Mouse (Mus musculus): ENCODE measurements around the gene Rpl18a. TPM values are rescaled to one million over a fixed set of nuclear protein-coding genes. Genes with fewer than 3 reads are reported as not detected.

The Rpl18a gene
- 46.7 TPM for polyA plus RNA-seq (2014; fragmentation: Illumina TruSeq; extraction: RNeasy Lipid Tissue Mini Kit (QIAGEN cat#74804); ENCODE audit: low read depth, low replicate concordance)

DNA sequence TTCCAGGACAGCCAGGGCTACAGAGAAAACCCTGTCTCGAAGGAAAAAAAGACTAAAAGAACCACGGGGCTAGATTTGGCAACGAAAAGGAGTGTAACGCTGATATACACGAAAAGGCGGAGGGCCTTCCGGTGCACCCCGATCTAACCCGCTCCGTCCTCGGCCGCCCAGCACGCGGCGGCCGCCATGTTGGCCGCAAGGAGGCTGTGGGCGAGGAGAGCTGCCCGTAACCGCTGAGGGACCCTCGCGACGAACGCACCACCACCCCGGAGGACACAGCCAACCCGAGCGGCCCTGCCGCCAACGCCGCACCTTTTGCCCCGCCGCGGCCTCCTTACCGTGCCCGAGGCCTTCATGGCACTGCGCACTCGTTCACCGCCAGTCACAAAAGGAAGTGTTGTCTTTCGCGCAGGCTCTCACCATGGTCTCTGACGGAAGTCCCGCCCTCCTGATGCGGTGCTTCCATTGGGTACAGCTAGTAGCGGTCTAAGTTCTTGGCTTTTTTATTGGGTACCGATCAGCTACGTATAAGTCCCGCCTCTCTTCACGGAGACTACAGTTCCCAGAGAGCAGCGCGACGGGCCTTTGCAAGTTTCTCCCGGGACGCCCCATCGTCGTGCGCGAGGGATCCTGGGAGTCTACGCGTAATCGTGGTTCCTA is at the start of gene Rpl18a:
Gene Rpl18a (minus strand): TSS at position 392 of the 660 bp plus-strand sequence.

DNA sequence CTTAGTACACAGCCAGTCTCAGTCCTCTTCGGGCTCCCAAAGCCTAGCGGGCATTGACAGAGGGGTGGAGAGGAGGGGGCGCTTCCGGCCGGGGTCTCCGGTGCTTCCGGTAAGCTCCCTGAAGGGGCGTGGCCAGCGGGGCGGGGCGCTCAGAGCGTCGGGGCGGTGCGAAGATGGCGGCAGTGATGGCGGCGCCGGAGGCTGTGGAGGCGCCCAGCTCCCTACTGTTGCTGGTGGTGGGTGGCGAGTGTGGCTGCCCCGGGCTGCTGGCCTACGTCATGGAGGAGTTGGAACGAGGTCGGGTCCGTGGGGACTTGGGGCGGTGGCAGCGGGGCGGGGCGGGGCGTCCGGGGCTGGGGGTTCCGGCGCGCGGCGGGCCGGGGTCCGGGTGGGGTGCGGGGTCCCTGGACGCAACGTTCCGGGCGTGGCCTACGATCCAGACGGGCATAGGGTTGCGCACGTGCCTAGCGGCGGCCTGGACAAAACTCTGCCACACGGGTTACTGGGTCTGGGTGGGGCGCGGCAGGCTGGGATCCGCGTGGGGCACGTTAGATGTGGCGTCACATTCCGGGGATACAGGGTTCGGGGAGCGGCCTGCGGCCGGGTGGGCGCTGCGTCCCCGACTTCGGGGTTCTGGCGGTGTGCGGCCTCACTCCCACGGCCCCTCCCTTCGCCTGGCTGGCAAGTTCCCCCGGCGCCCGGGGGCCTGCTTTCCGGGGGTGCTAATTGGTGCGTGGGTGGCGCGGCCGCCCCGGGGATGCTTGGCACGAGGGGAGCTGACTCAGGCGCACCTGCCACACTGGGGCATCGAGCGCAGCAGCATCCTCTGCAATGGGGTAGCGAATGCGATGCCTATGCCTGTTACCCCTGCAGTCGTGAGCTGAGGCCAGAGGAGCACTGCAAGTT is 8.9 kb upstream of the Rpl18a start, which contains the start of gene Map1s:
Gene Map1s (plus strand): TSS at position 102 of the 906 bp plus-strand sequence.

DNA sequence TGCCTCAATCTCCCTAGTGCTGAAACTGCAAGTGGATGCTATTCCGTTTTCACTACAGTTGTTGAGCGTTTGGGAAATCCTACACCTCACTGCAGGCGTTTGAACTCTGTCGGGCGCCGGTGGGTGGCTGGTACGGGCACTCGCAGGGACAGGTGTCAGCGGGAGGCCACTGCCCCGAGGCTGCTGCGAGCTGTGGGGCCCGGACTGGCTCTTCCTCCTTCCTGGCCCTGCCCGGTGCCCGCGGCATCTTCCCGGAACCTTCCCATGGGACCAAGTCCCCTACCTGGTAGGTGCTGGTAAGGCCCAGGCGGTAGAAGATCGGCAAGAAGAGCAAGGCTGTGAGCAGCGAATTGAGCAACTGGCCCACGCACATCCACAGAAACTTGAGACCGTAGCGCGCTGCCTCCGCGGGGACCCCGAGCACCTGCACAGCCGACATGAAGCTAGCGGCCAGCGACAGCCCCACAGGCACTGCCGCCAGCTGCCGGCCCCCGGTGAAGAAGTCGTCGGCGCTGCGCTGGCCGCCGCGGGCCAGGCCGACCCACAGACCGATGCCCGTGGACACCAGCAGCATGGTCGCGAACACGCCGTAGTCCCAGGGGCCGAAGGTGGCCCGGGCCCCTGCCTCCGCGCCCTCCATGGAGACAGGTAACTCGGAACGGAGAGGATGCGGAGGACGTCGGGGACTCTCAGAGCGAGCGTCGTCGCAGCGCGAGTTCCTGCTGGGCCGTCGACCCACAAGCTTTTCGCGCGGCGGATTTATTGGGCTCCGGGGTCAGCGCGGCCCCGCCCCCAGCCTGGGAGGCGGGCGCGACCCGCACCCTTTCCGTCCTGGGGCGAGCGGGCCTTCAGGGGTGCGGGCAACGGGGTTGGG is 5.0 kb downstream of the Rpl18a start, which contains the start of gene Slc5a5:
Gene Slc5a5 (minus strand): TSS at position 736 of the 874 bp plus-strand sequence.

DNA sequence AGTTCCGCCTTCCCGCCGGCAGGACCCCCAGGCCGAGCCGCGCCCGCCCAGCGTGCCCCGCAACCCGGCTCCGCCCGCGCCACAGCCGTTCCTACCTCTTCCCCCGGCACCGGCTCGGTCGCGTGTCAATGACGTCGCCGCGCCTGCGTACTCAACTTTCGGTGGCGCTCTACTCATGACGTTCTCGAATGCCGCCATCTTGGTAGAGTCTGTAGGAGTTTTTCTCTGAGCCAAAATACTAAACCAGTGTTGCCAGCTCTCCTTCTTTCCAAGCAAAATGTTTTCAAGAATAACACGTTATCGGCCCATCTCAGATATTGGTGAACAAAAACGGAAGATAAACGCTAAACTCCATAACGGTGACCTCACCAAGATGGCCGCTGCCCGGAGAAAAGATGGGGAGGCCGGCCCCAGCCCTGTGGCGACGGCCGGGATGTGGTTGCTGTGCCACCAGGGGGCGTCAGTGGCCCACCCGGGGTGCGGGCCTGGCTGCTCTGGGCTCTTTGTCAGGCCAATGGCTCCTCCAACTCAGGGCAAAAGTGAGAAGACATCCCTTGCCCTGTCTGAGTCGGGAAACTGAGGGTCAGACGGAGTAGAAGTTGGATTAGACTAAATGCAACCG is 23.7 kb downstream of the Rpl18a start, which contains the start of gene Ccdc124:
Gene Ccdc124 (minus strand): TSS at position 572 of the 622 bp plus-strand sequence.

DNA sequence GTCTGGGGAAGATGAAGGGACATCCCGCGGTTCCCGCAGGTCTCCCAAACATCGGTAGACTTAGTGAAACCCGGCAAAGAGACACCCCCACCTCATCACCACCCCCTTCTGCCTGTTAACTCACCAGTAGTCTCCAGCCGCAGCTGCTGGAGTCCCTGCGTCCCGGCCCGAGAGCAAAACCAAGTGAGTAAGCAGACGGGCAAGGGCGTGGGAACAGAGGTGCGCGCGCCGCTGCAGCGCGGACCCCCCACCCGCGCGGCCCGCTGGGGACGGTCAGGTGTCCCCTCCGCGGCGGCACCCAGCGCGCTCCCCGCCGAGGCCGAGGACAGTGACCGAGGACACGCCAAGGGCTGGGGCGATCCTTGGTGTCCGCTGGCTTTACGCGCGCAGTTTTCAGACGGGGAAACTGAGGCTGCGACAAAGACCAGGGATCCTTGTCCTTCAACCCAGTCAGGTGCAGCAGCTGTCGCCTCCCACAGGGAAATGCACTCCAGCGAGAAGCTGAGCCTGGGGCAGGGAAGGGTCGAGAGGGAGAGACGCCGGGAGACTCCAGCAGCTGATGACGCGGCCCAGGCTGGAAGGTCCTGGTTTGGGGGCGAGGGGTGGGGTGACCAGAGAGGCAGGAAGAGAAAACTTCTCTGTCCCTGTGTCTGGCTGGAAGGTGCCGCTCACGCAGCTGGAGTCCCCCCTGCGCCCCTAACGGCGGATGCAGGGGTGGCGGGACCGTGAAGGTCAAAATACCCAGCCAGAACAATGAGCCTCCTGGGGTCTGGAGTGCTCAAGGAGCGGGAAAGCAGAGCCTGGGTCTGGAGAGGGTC is 34.2 kb downstream of the Rpl18a start, which contains the start of gene Kcnn1:
Gene Kcnn1 (minus strand): TSS at position 435 of the 818 bp plus-strand sequence.

Other genes starting within 250 kb of the Rpl18a start
- gene Pgpep1, start 237.0 kb downstream of the Rpl18a start, polyA plus RNA-seq (2014; fragmentation: Illumina TruSeq; extraction: RNeasy Lipid Tissue Mini Kit (QIAGEN cat#74804); ENCODE audit: low read depth, low replicate concordance), result 55.2 TPM
- gene Lsm4, start 224.2 kb downstream of the Rpl18a start, polyA plus RNA-seq (2014; fragmentation: Illumina TruSeq; extraction: RNeasy Lipid Tissue Mini Kit (QIAGEN cat#74804); ENCODE audit: low read depth, low replicate concordance), result not detected
- 24.6 TPM for gene Jund, start 198.5 kb downstream of the Rpl18a start, polyA plus RNA-seq (2014; fragmentation: Illumina TruSeq; extraction: RNeasy Lipid Tissue Mini Kit (QIAGEN cat#74804); ENCODE audit: low read depth, low replicate concordance)
- gene Iqcn, start 194.0 kb downstream of the Rpl18a start, polyA plus RNA-seq (2014; fragmentation: Illumina TruSeq; extraction: RNeasy Lipid Tissue Mini Kit (QIAGEN cat#74804); ENCODE audit: low read depth, low replicate concordance), result not detected
- gene Gm3336, start 178.9 kb downstream of the Rpl18a start, polyA plus RNA-seq (2014; fragmentation: Illumina TruSeq; extraction: RNeasy Lipid Tissue Mini Kit (QIAGEN cat#74804); ENCODE audit: low read depth, low replicate concordance), result not detected
- not detected for gene Pde4c, start 173.7 kb downstream of the Rpl18a start, polyA plus RNA-seq (2014; fragmentation: Illumina TruSeq; extraction: RNeasy Lipid Tissue Mini Kit (QIAGEN cat#74804); ENCODE audit: low read depth, low replicate concordance)
- 12.3 TPM for gene Rab3a, start 142.7 kb downstream of the Rpl18a start, polyA plus RNA-seq (2014; fragmentation: Illumina TruSeq; extraction: RNeasy Lipid Tissue Mini Kit (QIAGEN cat#74804); ENCODE audit: low read depth, low replicate concordance)
- 2.2 TPM for gene Mpv17l2, start 136.5 kb downstream of the Rpl18a start, polyA plus RNA-seq (2014; fragmentation: Illumina TruSeq; extraction: RNeasy Lipid Tissue Mini Kit (QIAGEN cat#74804); ENCODE audit: low read depth, low replicate concordance)
- 1.9 TPM for gene Pik3r2, start 120.7 kb downstream of the Rpl18a start, polyA plus RNA-seq (2014; fragmentation: Illumina TruSeq; extraction: RNeasy Lipid Tissue Mini Kit (QIAGEN cat#74804); ENCODE audit: low read depth, low replicate concordance)
- 1.5 TPM for gene Mast3, start 92.4 kb downstream of the Rpl18a start, polyA plus RNA-seq (2014; fragmentation: Illumina TruSeq; extraction: RNeasy Lipid Tissue Mini Kit (QIAGEN cat#74804); ENCODE audit: low read depth, low replicate concordance)
- gene Il12rb1, start 89.0 kb downstream of the Rpl18a start, polyA plus RNA-seq (2014; fragmentation: Illumina TruSeq; extraction: RNeasy Lipid Tissue Mini Kit (QIAGEN cat#74804); ENCODE audit: low read depth, low replicate concordance), result not detected
- gene Arrdc2, start 57.7 kb downstream of the Rpl18a start, polyA plus RNA-seq (2014; fragmentation: Illumina TruSeq; extraction: RNeasy Lipid Tissue Mini Kit (QIAGEN cat#74804); ENCODE audit: low read depth, low replicate concordance), result 1.5 TPM
- gene Kcnn1, start 34.2 kb downstream of the Rpl18a start, polyA plus RNA-seq (2014; fragmentation: Illumina TruSeq; extraction: RNeasy Lipid Tissue Mini Kit (QIAGEN cat#74804); ENCODE audit: low read depth, low replicate concordance), result 0.47 TPM
- gene Ccdc124, start 23.5 kb downstream of the Rpl18a start, polyA plus RNA-seq (2014; fragmentation: Illumina TruSeq; extraction: RNeasy Lipid Tissue Mini Kit (QIAGEN cat#74804); ENCODE audit: low read depth, low replicate concordance), result not detected
- not detected for gene Slc5a5, start 4.7 kb downstream of the Rpl18a start, polyA plus RNA-seq (2014; fragmentation: Illumina TruSeq; extraction: RNeasy Lipid Tissue Mini Kit (QIAGEN cat#74804); ENCODE audit: low read depth, low replicate concordance)
- 1.6 TPM for gene Map1s, start 8.5 kb upstream of the Rpl18a start, polyA plus RNA-seq (2014; fragmentation: Illumina TruSeq; extraction: RNeasy Lipid Tissue Mini Kit (QIAGEN cat#74804); ENCODE audit: low read depth, low replicate concordance)

Data from adrenal gland, adult 10 weeks (tissue).